Mouse (Mus musculus): ENCODE data around the gene Usp29. TPM values are rescaled to one million over a fixed set of nuclear protein-coding genes. Genes with fewer than 3 reads are reported as not detected.

The Usp29 gene
- polyA plus RNA-seq, 1 experiment from 2014 or later, result 10.7 TPM

DNA sequence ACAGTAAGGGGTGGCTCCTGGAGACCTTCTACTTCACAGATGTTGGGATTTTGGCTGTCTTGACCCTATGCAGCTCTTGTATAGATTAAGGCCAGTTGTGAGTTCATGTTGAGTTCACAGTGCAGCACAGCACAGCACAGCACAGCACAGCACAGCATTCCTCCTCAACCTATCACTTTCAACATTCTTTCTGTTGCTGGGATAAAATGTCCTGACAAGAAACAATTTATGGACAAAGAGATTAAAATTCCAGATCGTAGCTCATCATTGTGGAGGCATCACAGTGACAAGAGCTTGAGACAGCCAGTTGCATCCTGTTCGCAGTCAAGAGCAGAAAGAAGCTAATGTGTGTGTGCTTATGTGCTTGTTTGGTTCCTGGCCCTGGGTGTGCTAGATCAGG, 93.3 kb downstream of the Usp29 start:
- no peak for DNase-seq (ENCODE audit: low spot score, missing footprints)
- H3K4me2 ChIP-seq, result no peak overlapping the region
- H3K4me1 ChIP-seq (ENCODE audit: control insufficient read depth, insufficient read depth, low read length), result peaks cover 8% of the 10 kb centered on the region; the same call in 1 of the 2 replicates
- no peak overlapping the region for H3K4me3 ChIP-seq (ENCODE audit: low read depth, low read length)
- H3K27me3 ChIP-seq (ENCODE audit: control insufficient read depth, insufficient read depth, low read length), result no peaks in the 10 kb centered on the region
- no peak overlapping the region for H3K9ac ChIP-seq (ENCODE audit: low read length)
- no peak overlapping the region for H3K27ac ChIP-seq (ENCODE audit: low read depth, low read length)
- no peak for ATAC-seq (ENCODE audit: low FRiP score)
- H3K9me3 ChIP-seq (ENCODE audit: control insufficient read depth, low read length), result no peaks in the 10 kb centered on the region
- 7% methylated on average over 2 of the region's 2 CpGs for WGBS
- no peaks in the 10 kb centered on the region for H3K36me3 ChIP-seq (ENCODE audit: control insufficient read depth, insufficient read depth, low read length)

DNA sequence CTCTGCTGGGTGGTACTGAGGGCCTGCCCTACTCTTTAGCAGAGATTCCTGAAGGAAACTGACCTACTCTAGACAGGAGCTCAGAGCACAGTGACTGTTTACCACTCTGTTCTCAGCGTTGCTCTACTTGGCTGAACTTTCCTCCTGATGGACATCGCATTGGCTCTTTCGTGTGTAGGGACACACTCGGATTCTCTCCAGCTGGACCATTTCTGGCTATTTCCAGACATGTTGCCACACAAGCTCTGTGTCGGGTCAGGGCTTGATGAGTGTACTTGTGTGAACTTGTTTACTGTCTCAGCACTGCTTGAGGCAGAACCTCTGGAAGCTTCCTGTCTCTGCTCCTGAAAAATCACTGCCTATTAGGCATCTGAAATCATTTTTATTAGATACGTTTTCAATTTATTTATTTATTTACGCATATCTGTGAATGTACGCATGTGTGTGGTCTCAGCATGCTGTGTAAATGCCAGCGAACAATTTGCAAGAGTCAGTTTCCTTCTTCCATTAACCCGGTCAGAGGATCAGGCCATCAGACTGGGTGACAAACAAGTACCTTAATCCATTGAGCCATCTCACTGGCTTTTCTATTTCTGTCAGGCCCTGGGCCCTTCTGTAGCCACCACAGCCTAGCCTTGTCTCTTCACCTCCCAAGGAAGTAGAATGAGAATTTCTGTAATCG, 95.7 kb downstream of the Usp29 start:
- no peaks in the 10 kb centered on the region for H3K9me3 ChIP-seq (ENCODE audit: control insufficient read depth, low read length)
- H3K4me3 ChIP-seq (ENCODE audit: low read depth, low read length), result no peak overlapping the region
- no peak for ATAC-seq (ENCODE audit: low FRiP score)
- H3K27ac ChIP-seq (ENCODE audit: low read depth, low read length), result no peak overlapping the region
- H3K4me1 ChIP-seq (ENCODE audit: control insufficient read depth, insufficient read depth, low read length), result peaks cover 8% of the 10 kb centered on the region; the same call in 1 of the 2 replicates
- no peaks in the 10 kb centered on the region for H3K27me3 ChIP-seq (ENCODE audit: control insufficient read depth, insufficient read depth, low read length)
- H3K9ac ChIP-seq (ENCODE audit: low read length), result no peak overlapping the region
- DNase-seq (ENCODE audit: low spot score, missing footprints), result no peak
- H3K36me3 ChIP-seq (ENCODE audit: control insufficient read depth, insufficient read depth, low read length), result no peaks in the 10 kb centered on the region
- WGBS, result 84% methylated on average over 11 of the region's 11 CpGs
- H3K4me2 ChIP-seq, result no peak overlapping the region

DNA sequence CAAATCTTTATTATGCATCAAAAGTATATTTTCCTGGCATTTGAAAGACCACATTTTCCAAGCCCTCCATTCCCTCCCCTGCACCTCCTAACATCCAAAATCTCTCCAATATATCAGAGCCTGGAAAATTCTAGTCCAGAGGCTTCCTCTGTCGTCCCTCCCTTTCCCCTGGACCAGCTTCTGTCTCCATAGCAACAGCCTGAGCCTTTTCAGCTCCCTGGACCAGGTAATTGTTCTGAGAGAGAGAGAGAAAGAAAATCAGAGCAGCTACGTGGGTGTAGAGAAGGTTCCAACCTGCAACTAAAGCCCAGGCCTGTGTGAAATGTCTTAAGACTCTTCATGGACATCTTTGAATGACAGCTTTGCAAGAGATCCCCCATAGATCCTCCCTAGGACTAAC, 98.8 kb downstream of the Usp29 start:
- Histone ChIP-seq H3K36me3 (ENCODE audit: control insufficient read depth, insufficient read depth, low read length) (no peaks in the 10 kb centered on the region), H3K9me3 (ENCODE audit: control insufficient read depth, low read length) (no peaks in the 10 kb centered on the region), H3K27me3 (ENCODE audit: control insufficient read depth, insufficient read depth, low read length) (no peaks in the 10 kb centered on the region), H3K9ac (ENCODE audit: low read length) (no peak overlapping the region), H3K4me2 (no peak overlapping the region), H3K4me1 (ENCODE audit: control insufficient read depth, insufficient read depth, low read length) (no peaks in the 10 kb centered on the region), H3K27ac (ENCODE audit: low read depth, low read length) (no peak overlapping the region), H3K4me3 (ENCODE audit: low read depth, low read length) (no peak overlapping the region)
- ATAC-seq (ENCODE audit: low FRiP score), result no peak
- WGBS, result 4% methylated on average over 2 of the region's 2 CpGs
- peak; percentile 21 for DNase-seq (ENCODE audit: low spot score, missing footprints)

DNA sequence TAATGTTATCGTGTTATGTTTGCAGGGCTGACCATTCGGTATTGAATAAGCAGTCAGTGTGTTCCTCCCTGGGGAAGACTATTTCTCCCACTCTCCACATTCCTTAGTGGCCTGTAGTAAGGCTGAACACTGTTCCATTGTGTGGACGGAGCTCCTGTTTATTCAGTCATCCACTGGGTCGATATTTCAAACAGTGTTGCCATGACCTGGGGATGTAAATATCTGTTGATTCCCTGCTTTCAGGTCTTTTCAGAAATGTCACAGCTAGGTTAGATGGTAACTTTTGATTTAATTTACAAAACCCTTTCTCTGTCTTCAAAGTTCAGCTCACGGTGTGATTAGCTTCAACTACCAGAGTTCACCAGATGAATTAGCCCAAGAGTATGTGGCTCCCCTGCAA, 104.6 kb downstream of the Usp29 start:
- Histone ChIP-seq H3K4me2 (no peak overlapping the region), H3K27me3 (ENCODE audit: control insufficient read depth, insufficient read depth, low read length) (no peaks in the 10 kb centered on the region), H3K4me3 (ENCODE audit: low read depth, low read length) (no peak overlapping the region), H3K27ac (ENCODE audit: low read depth, low read length) (peak overlapping the region; percentile 58), H3K9ac (ENCODE audit: low read length) (peak overlapping the region; percentile 18; the same call in 1 of the 2 replicates), H3K4me1 (ENCODE audit: control insufficient read depth, insufficient read depth, low read length) (peaks cover 6% of the 10 kb centered on the region; the same call in 1 of the 2 replicates), H3K9me3 (ENCODE audit: control insufficient read depth, low read length) (no peaks in the 10 kb centered on the region), H3K36me3 (ENCODE audit: control insufficient read depth, insufficient read depth, low read length) (no peaks in the 10 kb centered on the region)
- 47% methylated on average over 5 of the region's 5 CpGs for WGBS
- peak; percentile 86 for DNase-seq (ENCODE audit: low spot score, missing footprints)
- peak; percentile 85 for ATAC-seq (ENCODE audit: low FRiP score)

DNA sequence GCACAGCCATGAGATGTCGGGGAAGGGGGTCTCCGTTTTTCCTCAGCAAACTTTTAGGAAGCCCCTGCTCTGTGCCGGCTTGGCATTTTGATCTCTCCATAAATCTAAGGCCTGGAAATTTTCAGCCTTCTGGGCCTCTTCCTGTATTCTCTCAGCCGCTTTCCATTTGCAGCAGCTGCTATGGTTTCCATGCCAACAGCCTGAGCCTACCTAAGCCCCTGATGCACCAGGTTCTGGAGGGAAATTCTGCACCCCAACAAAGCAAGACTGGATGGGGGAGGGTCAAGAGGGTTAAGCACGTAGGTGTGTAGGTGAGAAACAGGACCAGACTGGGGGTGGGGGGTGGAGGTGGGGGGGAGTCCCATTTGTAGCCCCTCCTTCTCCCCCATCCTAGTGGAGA, 105.0 kb downstream of the Usp29 start:
- H3K4me2 ChIP-seq, result no peak overlapping the region
- peak overlapping the region; percentile 58 for H3K27ac ChIP-seq (ENCODE audit: low read depth, low read length)
- WGBS, result 23% methylated on average over 5 of the region's 5 CpGs
- H3K9me3 ChIP-seq (ENCODE audit: control insufficient read depth, low read length), result no peaks in the 10 kb centered on the region
- DNase-seq (ENCODE audit: low spot score, missing footprints), result peak; percentile 91
- no peak overlapping the region for H3K4me3 ChIP-seq (ENCODE audit: low read depth, low read length)
- H3K36me3 ChIP-seq (ENCODE audit: control insufficient read depth, insufficient read depth, low read length), result no peaks in the 10 kb centered on the region
- peaks cover 6% of the 10 kb centered on the region; the same call in 1 of the 2 replicates for H3K4me1 ChIP-seq (ENCODE audit: control insufficient read depth, insufficient read depth, low read length)
- no peaks in the 10 kb centered on the region for H3K27me3 ChIP-seq (ENCODE audit: control insufficient read depth, insufficient read depth, low read length)
- ATAC-seq (ENCODE audit: low FRiP score), result peak; percentile 90
- peak overlapping the region; percentile 18; the same call in 1 of the 2 replicates for H3K9ac ChIP-seq (ENCODE audit: low read length)

DNA sequence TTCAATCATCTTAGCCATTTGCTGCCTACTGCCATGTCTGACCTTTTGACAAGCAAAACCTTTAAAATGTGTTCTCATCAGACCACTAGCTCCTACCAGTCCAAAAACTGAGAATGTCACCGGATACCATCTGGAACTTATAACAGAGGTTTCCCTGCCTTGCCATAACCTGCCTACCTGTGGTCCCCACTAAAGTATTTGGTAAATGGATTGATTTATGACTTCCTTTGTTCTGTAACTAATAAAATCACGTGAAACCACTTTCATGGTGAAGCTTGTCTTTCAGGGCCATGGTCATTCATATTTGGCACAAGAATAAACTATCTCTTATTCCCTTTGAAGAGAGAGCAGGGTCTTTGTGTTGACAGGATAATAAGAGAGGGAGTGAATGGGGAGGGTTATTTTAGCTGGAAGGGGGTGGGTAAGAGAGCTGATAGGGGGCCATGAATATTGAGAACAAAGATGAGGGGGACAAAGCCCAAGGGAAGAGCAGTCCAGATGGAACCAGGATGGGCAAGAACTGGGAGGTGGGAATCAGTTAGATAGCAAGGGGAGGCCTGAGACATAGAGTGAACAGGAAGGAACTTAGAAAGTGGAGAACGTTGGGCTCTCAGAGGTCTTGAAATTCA, 107.0 kb downstream of the Usp29 start:
- Histone ChIP-seq H3K36me3 (ENCODE audit: control insufficient read depth, insufficient read depth, low read length) (no peaks in the 10 kb centered on the region), H3K27ac (ENCODE audit: low read depth, low read length) (no peak overlapping the region), H3K9ac (ENCODE audit: low read length) (no peak overlapping the region), H3K27me3 (ENCODE audit: control insufficient read depth, insufficient read depth, low read length) (no peaks in the 10 kb centered on the region), H3K4me3 (ENCODE audit: low read depth, low read length) (no peak overlapping the region), H3K4me2 (no peak overlapping the region), H3K9me3 (ENCODE audit: control insufficient read depth, low read length) (no peaks in the 10 kb centered on the region), H3K4me1 (ENCODE audit: control insufficient read depth, insufficient read depth, low read length) (peaks cover 6% of the 10 kb centered on the region; the same call in 1 of the 2 replicates)
- 84% methylated on average over 3 of the region's 3 CpGs for WGBS
- DNase-seq (ENCODE audit: low spot score, missing footprints) (peak; percentile 69), ATAC-seq (ENCODE audit: low FRiP score) (no peak)

DNA sequence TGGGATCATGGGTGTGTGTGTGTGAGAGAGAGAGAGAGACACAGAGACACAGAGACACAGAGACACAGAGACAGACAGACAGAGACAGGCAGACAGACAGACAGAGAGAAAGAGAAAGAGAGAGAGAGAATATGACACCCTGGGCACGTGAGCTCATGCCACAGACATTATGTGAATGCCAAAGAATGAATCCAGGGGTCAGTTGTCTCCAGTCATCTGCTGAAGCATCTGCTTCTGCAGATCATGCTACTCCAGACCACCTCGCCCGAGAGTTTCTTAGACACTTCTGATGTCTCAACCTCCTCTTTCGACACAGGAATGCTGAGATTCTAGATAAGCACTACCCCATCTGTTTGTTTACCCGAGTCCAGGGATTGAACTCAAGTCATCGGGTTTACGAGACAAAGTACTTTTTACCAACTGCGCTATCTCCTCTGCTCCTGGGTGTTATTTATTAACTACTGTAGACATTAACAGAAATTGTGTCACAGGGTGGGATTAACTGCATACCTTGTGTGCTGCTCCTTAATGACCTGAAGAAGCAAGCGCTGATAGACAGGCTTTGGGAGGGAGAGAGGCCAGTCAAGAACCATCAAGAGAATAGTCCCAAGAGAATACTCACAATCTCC, 107.7 kb downstream of the Usp29 start:
- no peaks in the 10 kb centered on the region for H3K36me3 ChIP-seq (ENCODE audit: control insufficient read depth, insufficient read depth, low read length)
- H3K9me3 ChIP-seq (ENCODE audit: control insufficient read depth, low read length), result no peaks in the 10 kb centered on the region
- H3K27ac ChIP-seq (ENCODE audit: low read depth, low read length), result no peak overlapping the region
- H3K27me3 ChIP-seq (ENCODE audit: control insufficient read depth, insufficient read depth, low read length), result no peaks in the 10 kb centered on the region
- 91% methylated on average over 9 of the region's 9 CpGs for WGBS
- no peak overlapping the region for H3K4me3 ChIP-seq (ENCODE audit: low read depth, low read length)
- peaks cover 6% of the 10 kb centered on the region; the same call in 1 of the 2 replicates for H3K4me1 ChIP-seq (ENCODE audit: control insufficient read depth, insufficient read depth, low read length)
- no peak overlapping the region for H3K9ac ChIP-seq (ENCODE audit: low read length)
- ATAC-seq (ENCODE audit: low FRiP score) (no peak), DNase-seq (ENCODE audit: low spot score, missing footprints) (peak; percentile 70)
- no peak overlapping the region for H3K4me2 ChIP-seq

DNA sequence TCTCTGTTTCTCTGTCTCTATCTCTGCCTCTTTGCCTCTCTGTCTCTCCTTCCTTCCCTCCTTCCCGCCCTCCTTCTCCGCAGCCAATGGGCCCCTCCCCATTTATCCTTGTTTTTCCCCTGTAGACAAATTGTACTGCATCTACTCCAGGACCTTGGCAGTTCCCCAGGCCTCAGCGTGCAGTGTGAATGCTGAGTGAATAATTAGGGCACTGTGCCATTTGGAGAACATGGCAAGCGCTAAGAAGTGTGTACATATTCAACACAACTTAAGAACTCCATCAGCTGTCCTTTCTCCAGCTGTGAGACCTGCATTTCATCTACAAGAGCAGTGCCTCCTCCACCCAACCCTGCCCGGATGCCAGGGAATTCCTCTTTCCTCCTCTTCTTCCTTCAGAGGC, 110.5 kb downstream of the Usp29 start:
- H3K4me2 ChIP-seq, result no peak overlapping the region
- no peak overlapping the region for H3K9ac ChIP-seq (ENCODE audit: low read length)
- no peak for ATAC-seq (ENCODE audit: low FRiP score)
- no peak overlapping the region for H3K27ac ChIP-seq (ENCODE audit: low read depth, low read length)
- no peaks in the 10 kb centered on the region for H3K27me3 ChIP-seq (ENCODE audit: control insufficient read depth, insufficient read depth, low read length)
- H3K4me1 ChIP-seq (ENCODE audit: control insufficient read depth, insufficient read depth, low read length), result no peaks in the 10 kb centered on the region
- no peak overlapping the region for H3K4me3 ChIP-seq (ENCODE audit: low read depth, low read length)
- no peaks in the 10 kb centered on the region for H3K36me3 ChIP-seq (ENCODE audit: control insufficient read depth, insufficient read depth, low read length)
- DNase-seq (ENCODE audit: low spot score, missing footprints), result no peak
- WGBS, result 91% methylated on average over 5 of the region's 5 CpGs
- no peaks in the 10 kb centered on the region for H3K9me3 ChIP-seq (ENCODE audit: control insufficient read depth, low read length)

DNA sequence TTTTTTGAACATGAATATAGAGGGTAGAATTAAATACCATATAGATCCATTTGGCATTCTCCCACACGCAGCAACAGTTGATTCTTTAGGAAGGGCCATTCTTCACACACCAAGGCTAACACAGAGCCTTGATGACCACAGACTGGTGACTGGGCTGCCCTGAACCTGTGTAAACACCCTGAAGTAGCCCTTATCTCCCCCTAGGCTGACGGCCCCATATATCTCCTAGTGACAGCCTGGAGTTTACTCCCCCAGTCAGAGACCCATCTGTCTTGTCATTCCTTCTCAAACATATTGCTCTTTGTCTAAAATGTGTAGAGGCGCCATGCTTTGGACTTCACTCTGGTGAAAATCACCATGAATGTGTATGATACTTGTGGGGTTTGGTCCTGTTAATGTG, 119.1 kb downstream of the Usp29 start:
- 88% methylated on average over 3 of the region's 3 CpGs for WGBS
- no peak overlapping the region for H3K4me3 ChIP-seq (ENCODE audit: low read depth, low read length)
- H3K27ac ChIP-seq (ENCODE audit: low read depth, low read length), result no peak overlapping the region
- no peak for ATAC-seq (ENCODE audit: low FRiP score)
- no peaks in the 10 kb centered on the region for H3K27me3 ChIP-seq (ENCODE audit: control insufficient read depth, insufficient read depth, low read length)
- peaks cover 9% of the 10 kb centered on the region for H3K4me1 ChIP-seq (ENCODE audit: control insufficient read depth, insufficient read depth, low read length)
- H3K36me3 ChIP-seq (ENCODE audit: control insufficient read depth, insufficient read depth, low read length), result no peaks in the 10 kb centered on the region
- DNase-seq (ENCODE audit: low spot score, missing footprints), result no peak
- no peak overlapping the region for H3K4me2 ChIP-seq
- H3K9ac ChIP-seq (ENCODE audit: low read length), result no peak overlapping the region
- H3K9me3 ChIP-seq (ENCODE audit: control insufficient read depth, low read length), result no peaks in the 10 kb centered on the region

All from midbrain, embryonic 11.5 days (tissue).